Mouse (Mus musculus) CD4-positive helper T cell, adult 2 months (primary cell): ENCODE data around the gene 2700081O15Rik.

Experiments used
- DNase-seq: peaks from one replicate; pipeline ENCODE4 v3.0.0-alpha.2; 2012; ENCODE audit warnings: low read depth, missing footprints, low spot score

Gene 2700081O15Rik

GRCm38 (mm10) chr19:7420841-7421601 lies 3.6 kb downstream of the 2700081O15Rik start:
- no peak for DNase-seq

- no peak for DNase-seq
Measured at GRCm38 (mm10) chr19:7421602-7422591, 4.5 kb downstream of the 2700081O15Rik start.

DNA sequence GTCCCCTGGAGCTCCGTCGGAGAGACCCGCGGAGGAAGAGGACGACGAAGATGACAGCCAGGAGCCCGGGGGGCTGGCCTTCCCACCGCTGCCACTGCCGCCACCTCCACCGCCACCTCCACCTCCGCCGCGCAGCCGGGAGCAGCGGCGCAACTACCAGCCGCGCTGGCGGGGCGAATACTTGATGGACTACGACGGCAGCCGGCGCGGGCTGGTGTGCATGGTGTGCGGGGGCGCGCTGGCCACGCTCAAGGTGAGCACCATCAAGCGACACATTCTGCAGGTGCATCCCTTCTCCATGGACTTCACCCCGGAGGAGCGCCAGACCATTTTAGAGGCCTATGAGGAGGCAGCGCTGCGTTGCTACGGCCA lies 5.2 kb downstream of the 2700081O15Rik start:
- DNase-seq: no peak

- no peak for DNase-seq
Measured at GRCm38 (mm10) chr19:7423028-7423655, 5.7 kb downstream of the 2700081O15Rik start.

- DNase-seq: no peak
Measured at GRCm38 (mm10) chr19:7423656-7424030, 6.2 kb downstream of the 2700081O15Rik start.

DNA sequence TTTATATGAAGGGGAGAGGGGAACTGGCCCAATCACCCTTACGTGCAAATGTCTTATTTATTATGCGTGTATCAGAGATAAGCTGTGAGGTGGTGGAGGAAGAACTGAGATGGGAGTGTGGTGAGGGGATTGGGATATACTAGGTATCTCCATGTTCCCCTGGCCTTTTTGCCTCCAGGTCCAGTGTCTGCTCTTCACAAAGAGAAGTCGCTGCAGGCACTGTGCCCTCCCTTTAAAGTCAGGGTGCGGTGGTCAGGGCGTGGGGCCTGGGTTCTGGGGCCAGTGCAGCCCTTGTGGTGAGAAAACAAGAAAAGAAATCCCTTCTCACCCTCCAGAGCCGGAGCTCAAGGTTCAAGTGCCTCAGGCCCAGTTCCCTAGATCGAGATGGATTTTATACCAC lies 6.7 kb downstream of the 2700081O15Rik start:
- no peak for DNase-seq

DNA sequence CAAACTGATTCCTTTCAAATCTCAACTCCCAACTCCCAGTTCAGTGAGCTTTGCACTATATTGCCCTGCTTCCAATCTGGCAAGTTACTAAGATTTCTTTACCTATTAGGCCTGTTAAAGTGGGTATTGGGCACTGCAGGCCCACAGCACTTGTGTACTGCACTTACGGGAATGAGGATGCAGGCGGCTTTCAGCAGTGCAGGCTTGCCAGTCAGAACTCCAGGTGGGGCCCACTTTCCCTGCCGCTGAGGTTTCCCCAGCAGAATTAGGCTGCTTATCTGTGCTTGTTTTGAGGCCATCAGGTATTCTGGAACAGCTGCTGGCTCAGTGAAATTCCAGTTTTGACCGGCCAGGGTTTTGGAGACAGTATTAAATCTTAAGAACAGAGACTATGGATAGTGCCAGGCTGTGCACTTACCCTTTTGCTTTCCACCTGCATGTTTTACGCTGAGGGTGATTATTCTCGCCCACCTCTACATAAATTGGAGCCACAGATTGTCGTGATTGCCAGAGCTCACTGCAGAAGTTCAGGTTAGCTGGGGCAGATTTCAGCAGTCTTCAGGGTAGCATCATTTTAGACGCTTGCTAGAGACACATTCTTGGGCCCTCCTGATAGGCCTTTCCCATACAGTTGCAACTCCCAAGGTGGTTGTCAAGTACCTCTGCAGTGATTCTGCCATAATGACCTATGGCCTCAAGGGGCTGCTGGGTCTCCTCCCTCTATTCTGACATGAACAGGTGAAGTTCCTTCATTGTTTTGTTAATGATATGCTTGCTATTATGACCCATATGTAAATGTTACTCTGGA lies 7.4 kb downstream of the 2700081O15Rik start:
- DNase-seq: no peak

GRCm38 (mm10) chr19:7425398-7425775 lies 8.0 kb downstream of the 2700081O15Rik start:
- DNase-seq: no peak

DNA sequence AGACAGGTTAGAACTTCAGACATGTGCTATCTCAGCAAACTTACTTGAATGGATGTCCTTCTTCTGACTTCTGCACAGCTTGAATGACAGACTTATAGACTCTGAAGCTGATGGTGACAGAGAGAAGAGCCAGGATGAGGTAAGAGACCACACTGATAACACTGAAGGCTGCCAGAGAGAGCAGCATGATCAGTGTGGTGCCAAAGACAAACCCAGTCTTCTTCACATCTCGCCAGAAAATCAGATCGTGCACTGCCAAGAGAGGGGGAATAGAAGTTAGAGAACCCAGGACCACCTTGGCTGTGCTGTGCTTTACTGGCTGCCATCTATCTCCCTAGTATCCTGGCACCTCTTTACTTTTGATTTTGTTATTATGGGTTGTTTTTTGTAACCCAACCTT lies 17.5 kb downstream of the 2700081O15Rik start:
- no peak for DNase-seq

GRCm38 (mm10) chr19:7436061-7436970 lies 18.9 kb downstream of the 2700081O15Rik start:
- DNase-seq: peak; percentile 64

GRCm38 (mm10) chr19:7438295-7438694 lies 20.9 kb downstream of the 2700081O15Rik start:
- no peak for DNase-seq

- peak; percentile 64 for DNase-seq
Measured at GRCm38 (mm10) chr19:7441493-7441892, 24.1 kb downstream of the 2700081O15Rik start.

- no peak for DNase-seq
Measured at GRCm38 (mm10) chr19:7445105-7445504, 27.7 kb downstream of the 2700081O15Rik start.

DNA sequence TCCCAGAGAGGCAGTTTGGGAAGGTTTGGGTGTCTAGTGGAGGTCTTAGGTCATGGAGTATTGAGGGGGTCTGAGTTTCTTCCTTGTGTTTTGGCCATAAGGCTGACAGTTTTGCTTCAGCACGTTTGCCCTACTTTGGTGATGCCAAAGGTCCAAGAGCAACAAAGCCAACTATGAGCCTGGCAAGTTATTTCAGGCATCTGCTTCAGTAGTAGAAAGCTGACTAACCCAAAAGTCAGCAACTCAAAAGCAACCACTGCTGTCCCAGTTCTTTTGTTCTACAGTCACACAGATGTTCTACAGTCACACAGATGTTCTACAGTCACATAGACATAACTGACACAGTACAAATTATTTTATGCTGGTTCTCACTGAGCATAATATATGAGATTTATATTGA lies 28.2 kb downstream of the 2700081O15Rik start:
- DNase-seq: no peak

GRCm38 (mm10) chr19:7456803-7457202 lies 39.4 kb downstream of the 2700081O15Rik start:
- DNase-seq: peak; percentile 51

DNA sequence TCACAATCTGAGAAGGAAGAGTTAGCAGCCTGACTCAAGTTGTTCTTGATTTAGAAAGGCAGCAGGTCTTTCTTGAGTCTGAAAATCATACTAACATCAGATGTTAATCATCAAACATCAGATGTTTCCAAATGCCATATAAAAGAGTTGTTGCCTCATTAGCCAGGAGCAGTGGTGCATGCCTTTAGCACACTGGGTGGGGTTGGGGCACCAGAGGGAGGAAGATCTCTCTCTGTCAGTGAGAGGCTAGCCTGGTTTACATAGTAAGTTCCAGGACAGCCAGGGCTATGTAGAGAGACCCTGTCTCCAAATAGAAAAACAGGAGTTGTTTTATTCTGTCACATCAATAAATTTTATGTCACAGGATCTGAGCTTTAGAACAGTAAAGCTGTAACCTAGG lies 41.5 kb downstream of the 2700081O15Rik start:
- DNase-seq: no peak

DNA sequence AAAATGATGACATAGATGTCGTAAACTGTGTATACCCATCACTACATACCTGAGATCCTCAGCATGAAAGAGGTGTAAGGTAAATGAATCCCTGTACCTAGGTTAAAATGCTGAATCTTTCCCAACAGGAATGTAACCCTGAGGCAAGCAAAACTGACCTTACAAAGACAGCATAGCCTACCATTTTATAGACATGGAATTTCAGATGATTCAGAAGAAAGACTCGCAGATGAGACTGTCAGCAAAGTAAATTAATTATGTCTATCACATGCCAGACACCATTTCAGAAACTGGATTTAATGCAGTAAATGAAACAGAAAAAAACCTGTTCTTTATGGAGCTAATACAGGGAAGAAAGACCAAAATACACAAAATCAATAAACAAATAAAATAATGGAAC lies 41.9 kb downstream of the 2700081O15Rik start:
- no peak for DNase-seq

GRCm38 (mm10) chr19:7467915-7468314 lies 50.5 kb downstream of the 2700081O15Rik start:
- no peak for DNase-seq

GRCm38 (mm10) chr19:7470643-7471042 lies 53.2 kb downstream of the 2700081O15Rik start:
- peak; percentile 24 for DNase-seq
